Mouse (Mus musculus) bone marrow, adult 2 months (tissue): Measurements from ENCODE around the gene Zfp654.

Experiments used
- CTCF ChIP-seq: fragments of 200-500 bp; IDR thresholded peaks from 2 replicates; pipeline ENCODE4 v1.5.1; 2011; ENCODE audit warnings: low read length, control low read depth; ENCODE audit not compliant: control insufficient read depth, insufficient read depth
- POLR2A ChIP-seq: fragments of 200-500 bp; IDR thresholded peaks from 2 replicates; pipeline ENCODE4 v1.6.1; 2011; ENCODE audit warnings: low read depth, mild to moderate bottlenecking, control low read depth, low read length, borderline replicate concordance; ENCODE audit not compliant: control insufficient read depth

GRCm38 (mm10) chr16:64771431-64771818, 80.0 kb downstream of the Zfp654 start:
- TF ChIP-seq CTCF (no peak), POLR2A (no peak)
